Mouse (Mus musculus) retina, postnatal 7 days (tissue): Measurements from ENCODE around the gene Mrgprx2.
"Not testable (repeated sequence)": the region's sequence is repeated elsewhere in the genome, so short reads cannot be mapped to it uniquely, and the experiment has no call there.

Experiments used
- DNase-seq: peaks from one replicate; pipeline ENCODE4 v3.0.0-alpha.2; 2012; ENCODE audit warnings: low read depth, low spot score

Gene Mrgprx2

GRCm38 (mm10) chr7:48499221-48499620 is at the start of gene Mrgprx2:
Gene Mrgprx2, minus strand, starts transcription at chr7:48499321.
- DNase-seq, result no peak

- DNase-seq, result no peak
Measured at GRCm38 (mm10) chr7:48456242-48456641, 42.9 kb downstream of the Mrgprx2 start, which contains the start of gene Mrgprb1. Gene Mrgprb1, minus strand, starts transcription at chr7:48456342.

GRCm38 (mm10) chr7:48436581-48436980 is 62.5 kb downstream of the Mrgprx2 start:
- no peak for DNase-seq

DNA sequence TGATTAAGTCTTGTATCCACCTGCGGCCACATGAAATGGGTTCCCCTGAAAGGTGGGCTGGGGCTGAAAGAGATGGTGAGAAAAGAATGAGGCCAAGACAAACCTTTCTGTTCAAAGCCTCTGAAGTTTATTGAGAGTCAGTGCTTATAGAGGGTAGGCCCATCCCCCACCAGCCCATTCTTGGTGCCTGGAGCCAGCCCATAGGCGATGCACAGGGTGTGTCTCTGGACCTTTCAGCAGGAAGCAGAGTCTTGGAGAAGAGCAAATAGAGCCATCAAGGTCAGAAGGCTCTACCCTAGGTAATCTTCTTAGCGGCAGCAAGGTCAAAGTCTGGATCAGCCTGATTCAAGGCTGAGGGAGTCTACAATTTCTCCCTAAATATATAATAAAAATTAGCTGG is 63.2 kb downstream of the Mrgprx2 start:
- not testable (repeated sequence) for DNase-seq
